Mouse (Mus musculus) adrenal gland, postnatal 4 days (tissue): ENCODE results near the gene Cops8. TPM values are rescaled to one million over a fixed set of nuclear protein-coding genes. Genes with fewer than 3 reads are reported as not detected.

ENCODE experiments used
- DNase-seq, 2 experiments: peaks; one replicate each; pipeline ENCODE4 v3.0.0; 2021 to 2022; ENCODE audit warnings: low spot score in 2 of 2, mixed read lengths in 2 of 2
- long read RNA-seq, 2 experiments: library from polyadenylated mRNA; stranded (forward); transcript quantifications; one replicate each; pipeline ENCODE4 v2.0.0; 2021
- total RNA-seq, 2 experiments: library from RNA; stranded (reverse); gene quantifications; 2 replicates each; pipeline ENCODE4 v1.2.3; 2021

Gene Cops8
- 10 to 100 TPM; 91.2 to 96.9 TPM for total RNA-seq
- long read RNA-seq, experiment 1, transcript Cops8-201 (8 exons, 2,287 nt): major isoform, 94 of 108 reads
- long read RNA-seq, experiment 1, partial matches to known transcripts: 5 of 108 reads
- long read RNA-seq, experiment 1, other reads (novel, unspliced or antisense): 8 of 108 reads
- long read RNA-seq, experiment 2, transcript Cops8-209 (7 exons, 2,593 nt): minor isoform, 5 of 147 reads
- long read RNA-seq, experiment 2, transcript Cops8-201 (8 exons, 2,287 nt): major isoform, 119 of 147 reads
- long read RNA-seq, experiment 2, partial matches to known transcripts: 5 of 147 reads
- long read RNA-seq, experiment 2, other reads (novel, unspliced or antisense): 16 of 147 reads

- DNase-seq: peak; percentile 93 to 94
These were observed at the start of gene Cops8 for GRCm38 (mm10) chr1:90602759-90603560. Cops8 (plus strand) TSS chr1:90602981.

GRCm38 (mm10) chr1:90557140-90557539 lies 45.6 kb upstream of the Cops8 start:
- no peak for DNase-seq

GRCm38 (mm10) chr1:90560942-90561726 lies 41.6 kb upstream of the Cops8 start:
- no peak for DNase-seq

- no peak for DNase-seq
These were observed 38.8 kb upstream of the Cops8 start for GRCm38 (mm10) chr1:90563945-90564344.

- no peak for DNase-seq
These were observed 35.9 kb upstream of the Cops8 start for GRCm38 (mm10) chr1:90566664-90567440.

GRCm38 (mm10) chr1:90573831-90574230 lies 28.9 kb upstream of the Cops8 start:
- no peak for DNase-seq

GRCm38 (mm10) chr1:90574845-90575244 lies 27.9 kb upstream of the Cops8 start:
- no peak for DNase-seq

- DNase-seq: no peak
These were observed 25.4 kb upstream of the Cops8 start for GRCm38 (mm10) chr1:90577417-90577816.

GRCm38 (mm10) chr1:90582635-90583034 lies 20.1 kb upstream of the Cops8 start:
- DNase-seq: no peak

GRCm38 (mm10) chr1:90588021-90588734 lies 14.6 kb upstream of the Cops8 start:
- peak; percentile 42 to 57 for DNase-seq

- DNase-seq: peak in 1 of 2 experiments; percentile 32
These were observed 12.0 kb upstream of the Cops8 start for GRCm38 (mm10) chr1:90590797-90591196.

- DNase-seq: peak; percentile 28 to 44
These were observed 10.0 kb upstream of the Cops8 start for GRCm38 (mm10) chr1:90592784-90593183.

GRCm38 (mm10) chr1:90599226-90599625 lies 3.6 kb upstream of the Cops8 start:
- no peak for DNase-seq

- DNase-seq: no peak
These were observed 1.7 kb upstream of the Cops8 start for GRCm38 (mm10) chr1:90601096-90601495.

- DNase-seq: no peak
These were observed 743 bp downstream of the Cops8 start for GRCm38 (mm10) chr1:90603561-90603887.

- DNase-seq: no peak
These were observed 6.6 kb downstream of the Cops8 start for GRCm38 (mm10) chr1:90609363-90609762.

GRCm38 (mm10) chr1:90617258-90617657 lies 14.5 kb downstream of the Cops8 start:
- no peak for DNase-seq

- no peak for DNase-seq
These were observed 30.7 kb downstream of the Cops8 start for GRCm38 (mm10) chr1:90633415-90634030.

GRCm38 (mm10) chr1:90634205-90634745 lies 31.5 kb downstream of the Cops8 start:
- DNase-seq: no peak
